Mouse (Mus musculus): Measurements from ENCODE around the gene Wars2. TPM values are rescaled to one million over a fixed set of nuclear protein-coding genes. Genes with fewer than 3 reads are reported as not detected.

The Wars2 gene
- polyA plus RNA-seq, 1 experiment from 2014 or later: 10.9 TPM

DNA sequence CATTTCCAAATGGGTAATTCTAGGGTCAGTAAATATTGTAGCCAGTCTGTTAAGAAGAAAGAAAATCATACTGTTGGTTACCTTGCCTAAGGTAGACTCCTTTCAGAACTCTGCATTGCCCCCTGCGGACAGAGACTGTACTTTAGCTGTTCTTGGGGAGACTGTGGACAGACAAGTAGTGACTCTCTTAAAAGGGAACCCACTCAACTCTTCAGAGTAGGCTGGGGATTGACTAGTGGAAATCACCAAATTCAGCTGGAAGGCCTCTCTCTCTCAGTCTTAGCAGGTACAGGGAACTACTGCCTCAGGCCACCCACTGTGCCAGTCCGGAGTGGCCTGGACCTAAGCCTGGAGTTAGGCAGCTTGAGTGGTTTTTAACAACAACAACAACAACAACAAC lies 121.1 kb downstream of the Wars2 start:
- no peak overlapping the region for H3K4me2 ChIP-seq (ENCODE audit: low read length)
- 2% methylated on average over 2 of the region's 2 CpGs for WGBS
- no peaks in the 10 kb centered on the region for H3K9me3 ChIP-seq (ENCODE audit: control insufficient read depth, low read length)
- H3K27ac ChIP-seq (ENCODE audit: low read depth): no peak overlapping the region
- H3K27me3 ChIP-seq (replicated peaks; ENCODE audit: control insufficient read depth, insufficient read depth, low read length): peaks cover 100% of the 10 kb centered on the region
- DNase-seq (ENCODE audit: low spot score): no peak
- no peaks in the 10 kb centered on the region for H3K4me1 ChIP-seq (replicated peaks; ENCODE audit: control insufficient read depth, insufficient read depth, low read length)
- no peaks in the 10 kb centered on the region for H3K36me3 ChIP-seq (ENCODE audit: control insufficient read depth, insufficient read depth, low read length)
- H3K4me3 ChIP-seq (ENCODE audit: low read depth, low read length): no peak overlapping the region
- no peak for ATAC-seq (replicated peaks; ENCODE audit: low FRiP score, low TSS enrichment, low read depth)
- no peak overlapping the region for H3K9ac ChIP-seq (ENCODE audit: low read length)

DNA sequence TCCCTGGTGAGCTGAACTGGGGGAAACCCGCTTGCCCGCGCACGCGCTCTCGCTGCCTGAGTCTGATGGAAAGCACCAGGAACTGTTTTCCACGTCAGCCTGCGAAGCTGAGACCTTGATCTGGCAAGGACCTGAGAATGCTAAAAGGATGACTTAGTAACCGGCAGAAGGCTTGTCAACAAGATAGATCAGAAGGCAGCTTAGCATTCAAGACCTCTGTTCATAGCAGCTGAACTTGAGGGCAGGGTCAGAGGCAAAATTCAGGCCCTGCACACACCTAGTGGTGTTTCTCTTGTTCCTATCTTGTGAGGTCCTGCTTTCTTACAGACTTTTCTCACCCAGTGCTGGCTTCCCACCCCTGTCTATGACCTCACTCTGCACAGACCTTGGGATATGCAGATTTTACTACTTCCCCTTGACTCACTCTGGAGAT lies 122.6 kb downstream of the Wars2 start:
- Histone ChIP-seq H3K27me3 (replicated peaks; ENCODE audit: control insufficient read depth, insufficient read depth, low read length) (peaks cover 91% of the 10 kb centered on the region), H3K36me3 (ENCODE audit: control insufficient read depth, insufficient read depth, low read length) (no peaks in the 10 kb centered on the region), H3K9ac (ENCODE audit: low read length) (no peak overlapping the region), H3K4me3 (ENCODE audit: low read depth, low read length) (no peak overlapping the region), H3K4me1 (replicated peaks; ENCODE audit: control insufficient read depth, insufficient read depth, low read length) (no peaks in the 10 kb centered on the region), H3K27ac (ENCODE audit: low read depth) (no peak overlapping the region), H3K4me2 (ENCODE audit: low read length) (no peak overlapping the region), H3K9me3 (ENCODE audit: control insufficient read depth, low read length) (no peaks in the 10 kb centered on the region)
- DNase-seq (ENCODE audit: low spot score) (no peak), ATAC-seq (replicated peaks; ENCODE audit: low FRiP score, low TSS enrichment, low read depth) (no peak)
- 13% methylated on average over 9 of the region's 9 CpGs for WGBS

DNA sequence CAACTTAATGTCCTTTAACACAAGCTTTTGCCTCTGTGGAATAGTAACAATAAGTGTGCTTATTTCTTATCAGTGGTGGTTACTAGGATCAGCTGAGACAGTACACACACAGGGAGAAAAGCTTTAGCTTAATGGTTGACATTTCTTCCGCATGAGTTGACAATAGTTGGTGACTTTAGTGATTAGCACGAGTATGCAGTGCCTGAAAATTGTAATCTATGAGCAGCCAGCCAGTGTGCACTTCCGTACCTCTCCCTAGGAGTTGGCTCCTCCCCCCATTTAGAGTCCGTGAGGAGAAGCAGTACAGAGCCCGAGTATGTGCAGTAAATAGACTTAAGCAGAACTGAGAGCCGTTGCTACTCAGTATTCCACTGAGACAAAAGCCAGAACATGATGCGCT lies 123.8 kb downstream of the Wars2 start:
- ATAC-seq (replicated peaks; ENCODE audit: low FRiP score, low TSS enrichment, low read depth): no peak
- peaks cover 79% of the 10 kb centered on the region for H3K27me3 ChIP-seq (replicated peaks; ENCODE audit: control insufficient read depth, insufficient read depth, low read length)

DNA sequence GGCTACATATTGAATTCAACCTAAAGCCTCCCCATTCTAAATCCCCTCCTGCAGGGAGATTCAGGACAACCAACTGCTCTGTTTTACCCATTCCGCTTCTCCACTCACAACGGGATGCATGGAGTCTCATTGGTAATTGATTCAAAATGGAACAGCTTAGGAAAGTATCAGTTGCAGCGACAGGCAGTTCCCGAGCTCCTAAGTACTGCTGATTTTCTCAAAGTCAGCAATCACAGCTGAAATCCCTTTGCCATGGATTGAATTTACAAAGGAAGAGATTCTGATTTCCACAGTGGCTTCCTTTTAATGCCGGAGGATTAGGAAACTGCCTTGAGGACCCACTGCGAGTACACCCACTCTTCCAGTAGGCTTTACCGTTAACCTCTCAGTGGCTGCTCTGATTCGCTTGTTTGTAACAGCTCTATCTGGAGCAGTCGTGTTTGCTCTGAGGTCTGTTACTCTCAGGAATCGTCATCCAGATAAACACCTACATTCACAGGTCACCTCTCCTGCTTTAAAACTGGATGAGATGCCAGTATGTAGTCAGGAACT lies 126.0 kb downstream of the Wars2 start:
- ATAC-seq (replicated peaks; ENCODE audit: low FRiP score, low TSS enrichment, low read depth) (no peak), DNase-seq (ENCODE audit: low spot score) (no peak)
- Histone ChIP-seq H3K4me3 (ENCODE audit: low read depth, low read length) (no peak overlapping the region), H3K27ac (ENCODE audit: low read depth) (no peak overlapping the region), H3K4me2 (ENCODE audit: low read length) (no peak overlapping the region), H3K9me3 (ENCODE audit: control insufficient read depth, low read length) (no peaks in the 10 kb centered on the region), H3K27me3 (replicated peaks; ENCODE audit: control insufficient read depth, insufficient read depth, low read length) (peaks cover 57% of the 10 kb centered on the region), H3K4me1 (replicated peaks; ENCODE audit: control insufficient read depth, insufficient read depth, low read length) (no peaks in the 10 kb centered on the region), H3K9ac (ENCODE audit: low read length) (no peak overlapping the region), H3K36me3 (ENCODE audit: control insufficient read depth, insufficient read depth, low read length) (no peaks in the 10 kb centered on the region)
- WGBS: 49% methylated on average over 10 of the region's 10 CpGs

More for the DNA sequence above, 123.8 kb downstream of the Wars2 start:
- Histone ChIP-seq H3K9ac (ENCODE audit: low read length) (no peak overlapping the region), H3K9me3 (ENCODE audit: control insufficient read depth, low read length) (no peaks in the 10 kb centered on the region), H3K27ac (ENCODE audit: low read depth) (no peak overlapping the region), H3K4me1 (replicated peaks; ENCODE audit: control insufficient read depth, insufficient read depth, low read length) (no peaks in the 10 kb centered on the region), H3K36me3 (ENCODE audit: control insufficient read depth, insufficient read depth, low read length) (no peaks in the 10 kb centered on the region), H3K4me2 (ENCODE audit: low read length) (no peak overlapping the region), H3K4me3 (ENCODE audit: low read depth, low read length) (no peak overlapping the region)
- DNase-seq (ENCODE audit: low spot score): no peak
- 29% methylated on average over 7 of the region's 7 CpGs for WGBS

DNA sequence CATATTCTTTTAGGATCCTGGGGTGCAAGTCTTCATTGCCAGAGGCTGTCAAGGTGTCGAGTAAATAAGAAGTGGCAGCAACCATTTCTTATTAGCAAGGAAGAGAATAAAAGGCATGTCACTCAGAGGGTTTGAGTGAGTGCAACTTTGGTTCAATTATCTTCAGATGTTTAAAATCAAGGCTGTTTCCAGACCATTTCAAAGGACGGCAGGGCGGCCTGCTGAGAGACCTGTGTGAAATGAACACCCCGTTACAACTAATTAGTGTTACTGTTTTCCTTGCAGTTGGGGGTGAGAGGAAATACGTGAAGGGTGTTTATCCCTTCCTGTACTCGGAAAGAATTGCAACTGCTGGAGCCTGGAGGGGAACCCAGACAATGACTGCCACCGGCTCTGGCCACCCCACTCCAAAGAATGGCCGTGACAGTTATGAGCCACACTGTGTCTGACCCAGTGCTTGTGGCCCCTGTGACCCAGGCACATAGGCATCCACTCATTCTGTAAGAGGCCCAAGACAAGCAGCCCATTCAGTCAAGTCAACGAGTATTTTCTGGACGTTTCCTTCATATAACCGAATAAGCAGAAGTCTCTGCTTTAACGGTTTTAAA lies 137.2 kb downstream of the Wars2 start:
- DNase-seq (ENCODE audit: low spot score): no peak

DNA sequence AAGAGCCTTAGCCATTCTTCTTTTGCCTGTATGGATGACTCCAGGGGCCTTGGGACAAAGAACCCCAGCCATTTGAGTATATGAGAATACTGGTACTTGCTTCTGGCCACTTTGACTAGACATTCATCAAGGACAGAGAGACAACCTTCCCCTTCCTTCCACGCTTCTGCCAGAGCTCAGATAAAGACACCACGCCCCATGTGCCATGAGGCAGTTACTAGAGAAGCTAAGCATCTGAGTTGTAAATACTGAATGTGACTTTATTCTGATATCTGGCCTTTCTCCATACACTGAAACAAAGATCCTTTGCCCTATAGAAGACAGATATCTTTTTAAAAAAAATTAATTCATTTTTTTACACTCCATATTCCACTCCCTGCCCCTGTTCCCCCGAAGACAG lies 138.8 kb downstream of the Wars2 start:
- ATAC-seq (replicated peaks; ENCODE audit: low FRiP score, low TSS enrichment, low read depth) (no peak), DNase-seq (ENCODE audit: low spot score) (no peak)
- no peak overlapping the region for H3K4me2 ChIP-seq (ENCODE audit: low read length)
- H3K9me3 ChIP-seq (ENCODE audit: control insufficient read depth, low read length): no peaks in the 10 kb centered on the region
- H3K27ac ChIP-seq (ENCODE audit: low read depth): no peak overlapping the region
- 69% methylated on average over 3 of the region's 3 CpGs for WGBS
- H3K27me3 ChIP-seq (replicated peaks; ENCODE audit: control insufficient read depth, insufficient read depth, low read length): no peaks in the 10 kb centered on the region
- H3K36me3 ChIP-seq (ENCODE audit: control insufficient read depth, insufficient read depth, low read length): no peaks in the 10 kb centered on the region
- H3K4me1 ChIP-seq (replicated peaks; ENCODE audit: control insufficient read depth, insufficient read depth, low read length): no peaks in the 10 kb centered on the region
- H3K9ac ChIP-seq (ENCODE audit: low read length): no peak overlapping the region
- no peak overlapping the region for H3K4me3 ChIP-seq (ENCODE audit: low read depth, low read length)

More for the DNA sequence above, 137.2 kb downstream of the Wars2 start:
- no peak for ATAC-seq (replicated peaks; ENCODE audit: low FRiP score, low TSS enrichment, low read depth)
- H3K4me1 ChIP-seq (replicated peaks; ENCODE audit: control insufficient read depth, insufficient read depth, low read length): no peaks in the 10 kb centered on the region
- H3K4me3 ChIP-seq (ENCODE audit: low read depth, low read length): no peak overlapping the region
- WGBS: 54% methylated on average over 12 of the region's 12 CpGs
- no peak overlapping the region for H3K4me2 ChIP-seq (ENCODE audit: low read length)
- no peaks in the 10 kb centered on the region for H3K9me3 ChIP-seq (ENCODE audit: control insufficient read depth, low read length)
- no peak overlapping the region for H3K27ac ChIP-seq (ENCODE audit: low read depth)
- no peaks in the 10 kb centered on the region for H3K36me3 ChIP-seq (ENCODE audit: control insufficient read depth, insufficient read depth, low read length)
- no peaks in the 10 kb centered on the region for H3K27me3 ChIP-seq (replicated peaks; ENCODE audit: control insufficient read depth, insufficient read depth, low read length)
- no peak overlapping the region for H3K9ac ChIP-seq (ENCODE audit: low read length)

DNA sequence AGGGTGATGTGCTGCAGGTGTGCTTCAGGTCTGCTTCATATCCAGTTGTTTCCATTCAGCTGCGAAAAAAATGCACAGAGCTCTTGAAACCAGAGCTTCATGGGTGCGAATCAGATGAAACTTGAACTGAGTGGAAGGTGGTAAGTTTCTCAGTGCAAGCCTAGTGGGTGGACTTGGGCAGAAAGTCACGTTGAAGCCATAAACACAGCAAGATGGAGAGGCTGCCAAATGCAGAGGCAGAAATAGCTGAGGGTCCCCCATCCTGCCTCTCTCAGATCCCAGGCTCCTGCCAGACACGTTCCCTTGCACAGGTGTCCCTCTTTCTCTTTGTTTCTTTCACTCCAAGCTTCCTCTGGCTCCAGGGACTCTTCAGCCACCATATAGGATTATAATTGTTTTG lies 140.6 kb downstream of the Wars2 start:
- Histone ChIP-seq H3K4me3 (ENCODE audit: low read depth, low read length) (no peak overlapping the region), H3K27me3 (replicated peaks; ENCODE audit: control insufficient read depth, insufficient read depth, low read length) (no peaks in the 10 kb centered on the region), H3K9ac (ENCODE audit: low read length) (no peak overlapping the region), H3K36me3 (ENCODE audit: control insufficient read depth, insufficient read depth, low read length) (no peaks in the 10 kb centered on the region), H3K27ac (ENCODE audit: low read depth) (no peak overlapping the region), H3K4me1 (replicated peaks; ENCODE audit: control insufficient read depth, insufficient read depth, low read length) (no peaks in the 10 kb centered on the region), H3K4me2 (ENCODE audit: low read length) (no peak overlapping the region), H3K9me3 (ENCODE audit: control insufficient read depth, low read length) (no peaks in the 10 kb centered on the region)
- ATAC-seq (replicated peaks; ENCODE audit: low FRiP score, low TSS enrichment, low read depth): no peak
- WGBS: 52% methylated on average over 4 of the region's 4 CpGs
- no peak for DNase-seq (ENCODE audit: low spot score)

DNA sequence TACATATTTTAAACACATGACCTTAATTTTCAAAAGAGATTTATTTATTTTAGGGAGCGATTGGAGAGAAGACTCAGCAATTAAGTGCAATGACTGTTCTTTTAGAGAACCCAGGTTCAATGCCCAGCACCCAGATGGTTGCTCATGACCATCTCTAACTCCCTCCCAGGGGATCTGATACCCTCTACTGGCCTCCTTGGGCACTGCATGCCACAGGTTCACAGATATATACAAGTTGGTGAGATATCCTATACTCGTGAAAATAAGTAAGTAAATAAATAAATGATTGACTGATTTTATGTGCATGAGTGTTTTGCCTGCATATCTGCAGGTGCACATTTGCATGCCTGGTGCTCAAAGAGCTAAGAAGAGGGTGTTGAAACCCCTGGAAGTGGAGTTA lies 147.4 kb downstream of the Wars2 start:
- ATAC-seq (replicated peaks; ENCODE audit: low FRiP score, low TSS enrichment, low read depth): no peak
- no peak overlapping the region for H3K27ac ChIP-seq (ENCODE audit: low read depth)
- H3K27me3 ChIP-seq (replicated peaks; ENCODE audit: control insufficient read depth, insufficient read depth, low read length): no peaks in the 10 kb centered on the region
- WGBS: 45% methylated on average over 2 of the region's 2 CpGs
- no peaks in the 10 kb centered on the region for H3K36me3 ChIP-seq (ENCODE audit: control insufficient read depth, insufficient read depth, low read length)
- H3K4me1 ChIP-seq (replicated peaks; ENCODE audit: control insufficient read depth, insufficient read depth, low read length): no peaks in the 10 kb centered on the region
- H3K4me3 ChIP-seq (ENCODE audit: low read depth, low read length): no peak overlapping the region
- H3K4me2 ChIP-seq (ENCODE audit: low read length): no peak overlapping the region
- no peaks in the 10 kb centered on the region for H3K9me3 ChIP-seq (ENCODE audit: control insufficient read depth, low read length)
- H3K9ac ChIP-seq (ENCODE audit: low read length): no peak overlapping the region
- no peak for DNase-seq (ENCODE audit: low spot score)

Measured in intestine, embryonic 14.5 days (tissue).